In genomic region chr17:31254463-31254931, GRCm38 (mm10) we compare ENCODE assay signal across 7 mouse cellular contexts. TPM values are rescaled to one million over a fixed set of nuclear protein-coding genes. Genes with fewer than 3 reads are reported as not detected.
DNase-seq lines count a peak whose midpoint lies in the region; ATAC-seq and TF ChIP-seq lines count a peak whose summit lies in the region.

No protein-coding gene starts in this region.

- no peak overlapping the region for H3K27ac ChIP-seq in kidney, adult 2 months (ENCODE audit: insufficient read depth, low read depth, low read length)
- no peak overlapping the region for H3K27ac ChIP-seq in limb, embryonic 11.5 days (replicated peaks; ENCODE audit: low read depth, low read length)
- H3K27ac ChIP-seq in midbrain, embryonic 15.5 days, result no peak overlapping the region

- H3K36me3 ChIP-seq in kidney, adult 2 months (ENCODE audit: control insufficient read depth, insufficient read depth, low read length), result no peaks in the 10 kb centered on the region
- H3K36me3 ChIP-seq in limb, embryonic 11.5 days (ENCODE audit: control insufficient read depth, insufficient read depth, low read length), result no peaks in the 10 kb centered on the region
- no peaks in the 10 kb centered on the region for H3K36me3 ChIP-seq in midbrain, embryonic 15.5 days (replicated peaks)

- ATAC-seq in granulocyte monocyte progenitor cell, adult 5-6 weeks (replicated peaks; ENCODE audit: poor library complexity, severe bottlenecking), result peak; percentile 86
- no peak for ATAC-seq in limb, embryonic 11.5 days (ENCODE audit: insufficient number of reproducible peaks, low FRiP score, low TSS enrichment, low read depth)
- peak; percentile 71; the same call in 1 of the 2 replicates for ATAC-seq in midbrain, embryonic 15.5 days (replicated peaks)

- 12% methylated on average over 9 of the region's 9 CpGs for WGBS in kidney, adult 2 months
- WGBS in limb, embryonic 11.5 days, result 16% methylated on average over 9 of the region's 9 CpGs
- 10% methylated on average over 9 of the region's 9 CpGs for WGBS in midbrain, embryonic 15.5 days

- no peaks in the 10 kb centered on the region for H3K4me1 ChIP-seq in kidney, adult 2 months (ENCODE audit: control insufficient read depth, insufficient read depth, low read length)
- H3K4me1 ChIP-seq in limb, embryonic 11.5 days (ENCODE audit: control insufficient read depth, insufficient read depth, low read length), result no peaks in the 10 kb centered on the region
- H3K4me1 ChIP-seq in midbrain, embryonic 15.5 days, result peaks cover 8% of the 10 kb centered on the region; the same call in 1 of the 2 replicates

- no peak for TF ChIP-seq POLR2A in kidney, adult 2 months (IDR thresholded peaks at IDR 0.05; ENCODE audit: low read depth, low read length)

- no peaks in the 10 kb centered on the region for H3K9me3 ChIP-seq in limb, embryonic 11.5 days (ENCODE audit: control insufficient read depth, low read length)
- no peaks in the 10 kb centered on the region for H3K9me3 ChIP-seq in midbrain, embryonic 15.5 days

- no peak overlapping the region for H3K9ac ChIP-seq in limb, embryonic 11.5 days (ENCODE audit: low read length)
- H3K9ac ChIP-seq in midbrain, embryonic 15.5 days, result no peak overlapping the region

- H3K4me3 ChIP-seq in kidney, adult 2 months (ENCODE audit: insufficient read depth, low read depth, low read length), result no peak overlapping the region
- H3K4me3 ChIP-seq in limb, embryonic 11.5 days (ENCODE audit: low read depth, low read length), result no peak overlapping the region
- no peak overlapping the region for H3K4me3 ChIP-seq in midbrain, embryonic 15.5 days

- H3K27me3 ChIP-seq in kidney, adult 2 months (replicated peaks; ENCODE audit: control insufficient read depth, insufficient read depth, low read length), result no peaks in the 10 kb centered on the region
- no peaks in the 10 kb centered on the region for H3K27me3 ChIP-seq in limb, embryonic 11.5 days (ENCODE audit: control insufficient read depth, insufficient read depth, low read length)
- H3K27me3 ChIP-seq in midbrain, embryonic 15.5 days (replicated peaks), result no peaks in the 10 kb centered on the region

- TF ChIP-seq CTCF in kidney, adult 2 months (conservative IDR thresholded peaks at IDR 0.05; ENCODE audit: insufficient read depth, insufficient read length, low read depth, low read length), result peak; percentile 96

- peak; percentile 71 to 77 for DNase-seq in adrenal gland, adult 18-20 months (ENCODE audit: low spot score in 2 of 2)
- DNase-seq in embryo, embryonic 10 days (ENCODE audit: low spot score), result peak; percentile 82
- peak; percentile 90 for DNase-seq in kidney, adult 2 months
- peak; percentile 82 for DNase-seq in limb, embryonic 11.5 days (ENCODE audit: low spot score)
- peak; percentile 53 to 72 for DNase-seq in spleen, adult 18-20 months

- H3K4me2 ChIP-seq in limb, embryonic 11.5 days (ENCODE audit: low read depth, severe bottlenecking), result no peak overlapping the region
- no peak overlapping the region for H3K4me2 ChIP-seq in midbrain, embryonic 15.5 days

RNA-seq across cellular contexts. Expression of gene Rsph1, which starts 22.7 kb away (rescaled TPM):
- 1 to 10 TPM; 5.7 to 7.2 TPM for total RNA-seq in adrenal gland, adult 18-20 months (2021)
- 3.6 TPM in 1 of 2 replicates, not detected in the other for total RNA-seq in granulocyte monocyte progenitor cell, adult 5-6 weeks (2014; fragmentation: Nextera tagmentation)
- 0.88 and 1.2 TPM in 2 replicates for total RNA-seq in granulocyte monocyte progenitor cell, adult 5-6 weeks (2017)
- polyA plus RNA-seq in kidney, adult 2 months (2012; rRNA removed), result 0.73 and 1.1 TPM in 2 replicates
- polyA plus RNA-seq in limb, embryonic 11.5 days (2014; fragmentation: Nextera tagmentation; extraction: Ambion mirVana), result 0.44 and 0.73 TPM in 2 replicates
- 4.7 and 6.4 TPM in 2 replicates for polyA plus RNA-seq in midbrain, embryonic 15.5 days (2015; fragmentation: Nextera tagmentation; extraction: Ambion mirVana)

RNA-seq across cellular contexts. Expression of gene Slc37a1, which starts 32.1 kb away (rescaled TPM):
- 10 to 100 TPM in 1 of 2 experiments, 1 to 10 TPM in 1; 8.9 to 10.4 TPM for total RNA-seq in adrenal gland, adult 18-20 months (2021)
- 6.2 and 8.0 TPM in 2 replicates for total RNA-seq in granulocyte monocyte progenitor cell, adult 5-6 weeks (2014; fragmentation: Nextera tagmentation)
- total RNA-seq in granulocyte monocyte progenitor cell, adult 5-6 weeks (2017), result 7.4 and 8.4 TPM in 2 replicates
- 6.3 and 6.5 TPM in 2 replicates for polyA plus RNA-seq in kidney, adult 2 months (2012; rRNA removed)
- polyA plus RNA-seq in limb, embryonic 11.5 days (2014; fragmentation: Nextera tagmentation; extraction: Ambion mirVana), result 1.7 and 1.8 TPM in 2 replicates
- polyA plus RNA-seq in midbrain, embryonic 15.5 days (2015; fragmentation: Nextera tagmentation; extraction: Ambion mirVana), result 12.8 and 13.4 TPM in 2 replicates

RNA-seq across cellular contexts. Expression of gene Ubash3a, which starts 46.8 kb away (rescaled TPM):
- total RNA-seq in adrenal gland, adult 18-20 months (2021), result under 1 TPM in 1 of 2 experiments, not detected in 1; 0.32 TPM
- total RNA-seq in granulocyte monocyte progenitor cell, adult 5-6 weeks (2014; fragmentation: Nextera tagmentation), result 36.4 and 50.2 TPM in 2 replicates
- total RNA-seq in granulocyte monocyte progenitor cell, adult 5-6 weeks (2017), result 35.5 and 39.5 TPM in 2 replicates
- 0.15 and 1.6 TPM in 2 replicates for polyA plus RNA-seq in kidney, adult 2 months (2012; rRNA removed)
- 0.40 and 0.71 TPM in 2 replicates for polyA plus RNA-seq in limb, embryonic 11.5 days (2014; fragmentation: Nextera tagmentation; extraction: Ambion mirVana)
- polyA plus RNA-seq in midbrain, embryonic 15.5 days (2015; fragmentation: Nextera tagmentation; extraction: Ambion mirVana), result not detected in 2 replicates

RNA-seq across cellular contexts. Expression of gene Tmprss3, which starts 55.7 kb away (rescaled TPM):
- not detected for total RNA-seq in adrenal gland, adult 18-20 months (2021)
- total RNA-seq in granulocyte monocyte progenitor cell, adult 5-6 weeks (2014; fragmentation: Nextera tagmentation), result 13.1 and 18.0 TPM in 2 replicates
- 2.6 and 3.7 TPM in 2 replicates for total RNA-seq in granulocyte monocyte progenitor cell, adult 5-6 weeks (2017)
- 0.03 TPM in 1 of 2 replicates, not detected in the other for polyA plus RNA-seq in kidney, adult 2 months (2012; rRNA removed)
- not detected in 2 replicates for polyA plus RNA-seq in limb, embryonic 11.5 days (2014; fragmentation: Nextera tagmentation; extraction: Ambion mirVana)
- 0.08 TPM in 1 of 2 replicates, not detected in the other for polyA plus RNA-seq in midbrain, embryonic 15.5 days (2015; fragmentation: Nextera tagmentation; extraction: Ambion mirVana)
